Mouse (Mus musculus) thymus, adult 2 months (tissue): ENCODE measurements around the gene Kmt2a. TPM values are rescaled to one million over a fixed set of nuclear protein-coding genes. Genes with fewer than 3 reads are reported as not detected.

ENCODE experiments used
- DNase-seq: peaks from one replicate; pipeline ENCODE4 v3.0.0; 2021
- H3K27ac ChIP-seq: fragments of 200-500 bp; 2 replicates; pipeline ENCODE4 v1.5.1; 2012; ENCODE audit warnings: low read length, control low read depth; ENCODE audit not compliant: control insufficient read depth, insufficient read depth
- H3K27me3 ChIP-seq: fragments of 200-500 bp; 2 replicates; pipeline ENCODE4 v1.6.1; 2012; ENCODE audit warnings: mild to moderate bottlenecking, low read length, moderate library complexity, mixed read lengths; ENCODE audit not compliant: control insufficient read depth, insufficient read depth
- H3K36me3 ChIP-seq: fragments of 200-500 bp; 2 replicates; pipeline ENCODE4 v1.6.1; 2012; ENCODE audit warnings: mild to moderate bottlenecking, low read length, moderate library complexity; ENCODE audit not compliant: control insufficient read depth, insufficient read depth
- H3K4me1 ChIP-seq: fragments of 200-500 bp; replicated peaks from 2 replicates; pipeline ENCODE4 v1.6.1; 2012; ENCODE audit warnings: low read length; ENCODE audit not compliant: control insufficient read depth, insufficient read depth
- H3K4me3 ChIP-seq: fragments of 200-500 bp; 2 replicates; pipeline ENCODE4 v1.5.1; 2012; ENCODE audit warnings: mild to moderate bottlenecking, low read length, control low read depth, moderate library complexity; ENCODE audit not compliant: control insufficient read depth, insufficient read depth
- CTCF ChIP-seq: fragments of 200-500 bp; IDR thresholded peaks from 2 replicates; pipeline ENCODE4 v1.5.1; 2012; ENCODE audit warnings: mild to moderate bottlenecking, control low read depth, low read length, moderate library complexity, borderline replicate concordance; ENCODE audit not compliant: control insufficient read depth, poor library complexity, insufficient read depth; ENCODE audit errors: extremely low read depth
- POLR2A ChIP-seq: fragments of 200-500 bp; IDR thresholded peaks from 2 replicates; pipeline ENCODE4 v1.6.1; 2012; ENCODE audit warnings: mild to moderate bottlenecking, low read length, control low read depth, moderate library complexity; ENCODE audit not compliant: control insufficient read depth, poor library complexity, insufficient read depth; ENCODE audit errors: extremely low read depth
- WGBS: fragments of 180-500 bp; shearing (Covaris S2); methylation state at CpG from one replicate; pipeline ENCODE4 v1.1.7; 2018; 5-methylcytosine and 5-hydroxymethylcytosine counted together
- polyA plus RNA-seq: library from polyadenylated mRNA; depleted of rRNA; stranded (reverse); fragments of >200 nt; gene quantifications from 2 replicates; pipeline ENCODE4 v1.2.3, GENCODE M21; 2012

Kmt2a gene
- polyA plus RNA-seq, 1 experiment, result 71.4 TPM

GRCm38 (mm10) chr9:44826660-44827059, 54.4 kb downstream of the Kmt2a start:
- Histone ChIP-seq H3K27me3 (no peaks in the 10 kb centered on the region), H3K4me1 (no peaks in the 10 kb centered on the region), H3K36me3 (peaks cover 96% of the 10 kb centered on the region), H3K27ac (no peak overlapping the region), H3K4me3 (no peak overlapping the region)
- 98% methylated on average over 7 of the region's 7 CpGs for WGBS
- TF ChIP-seq CTCF, result no peak
- no peak for TF ChIP-seq POLR2A
- no peak for DNase-seq

- peaks cover 97% of the 10 kb centered on the region for H3K36me3 ChIP-seq
- 95% methylated on average over 15 of the region's 15 CpGs for WGBS
Measured at GRCm38 (mm10) chr9:44819920-44820827, 60.9 kb downstream of the Kmt2a start.

GRCm38 (mm10) chr9:44817522-44817921, 63.6 kb downstream of the Kmt2a start:
- Histone ChIP-seq H3K4me3 (no peak overlapping the region), H3K4me1 (no peaks in the 10 kb centered on the region), H3K27me3 (no peaks in the 10 kb centered on the region), H3K36me3 (peaks cover 97% of the 10 kb centered on the region), H3K27ac (no peak overlapping the region)
- DNase-seq, result no peak
- 92% methylated on average over 5 of the region's 5 CpGs for WGBS
- no peak for TF ChIP-seq CTCF
- no peak for TF ChIP-seq POLR2A

More at GRCm38 (mm10) chr9:44819920-44820827, 60.9 kb downstream of the Kmt2a start:
- DNase-seq, result no peak
- Histone ChIP-seq H3K4me1 (no peaks in the 10 kb centered on the region), H3K27me3 (no peaks in the 10 kb centered on the region), H3K4me3 (no peak overlapping the region), H3K27ac (no peak overlapping the region)
- TF ChIP-seq POLR2A, result no peak
- no peak for TF ChIP-seq CTCF

- H3K27me3 ChIP-seq, result no peaks in the 10 kb centered on the region
- H3K4me3 ChIP-seq, result no peak overlapping the region
- peaks cover 96% of the 10 kb centered on the region for H3K36me3 ChIP-seq
- DNase-seq, result no peak
- no peak for TF ChIP-seq CTCF
- no peak for TF ChIP-seq POLR2A
- H3K27ac ChIP-seq, result no peak overlapping the region
- 96% methylated on average over 8 of the region's 8 CpGs for WGBS
- H3K4me1 ChIP-seq, result no peaks in the 10 kb centered on the region
Measured at GRCm38 (mm10) chr9:44814179-44814578, 66.9 kb downstream of the Kmt2a start.

DNA sequence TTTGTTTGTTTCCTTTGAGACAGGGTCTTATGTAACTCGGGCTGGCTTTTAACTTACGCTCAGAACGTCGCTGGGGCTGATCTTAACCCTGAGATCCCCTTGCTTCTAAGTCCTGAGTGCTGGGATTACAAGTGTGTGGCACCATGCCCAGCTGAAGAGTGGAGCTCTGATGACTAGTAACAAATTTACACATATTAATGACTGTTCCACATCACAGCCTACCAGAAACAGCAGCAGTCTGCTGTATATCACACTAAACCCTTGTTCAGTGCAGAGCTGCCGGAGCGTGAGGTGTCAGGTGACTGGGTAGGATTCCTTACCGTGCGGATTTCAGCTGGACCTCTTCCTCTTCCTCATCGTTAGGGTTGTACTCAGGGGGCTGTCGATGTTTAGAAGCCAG, 70.8 kb downstream of the Kmt2a start:
- no peak for TF ChIP-seq CTCF
- TF ChIP-seq POLR2A, result no peak
- 91% methylated on average over 10 of the region's 10 CpGs for WGBS
- Histone ChIP-seq H3K36me3 (peaks cover 96% of the 10 kb centered on the region), H3K27me3 (no peaks in the 10 kb centered on the region), H3K4me1 (no peaks in the 10 kb centered on the region), H3K4me3 (no peak overlapping the region), H3K27ac (no peak overlapping the region)
- no peak for DNase-seq

- H3K4me1 ChIP-seq, result no peaks in the 10 kb centered on the region
- TF ChIP-seq POLR2A, result no peak
- TF ChIP-seq CTCF, result no peak
- no peak overlapping the region for H3K4me3 ChIP-seq
- peaks cover 77% of the 10 kb centered on the region for H3K36me3 ChIP-seq
- no peaks in the 10 kb centered on the region for H3K27me3 ChIP-seq
- no peak overlapping the region for H3K27ac ChIP-seq
- DNase-seq, result no peak
- WGBS, result 98% methylated on average over 10 of the region's 10 CpGs
Measured at GRCm38 (mm10) chr9:44807778-44808177, 73.3 kb downstream of the Kmt2a start.
